Mouse (Mus musculus) gastrocnemius, adult 8-10 months (tissue): ENCODE data around the gene Klf13. TPM values are rescaled to one million over a fixed set of nuclear protein-coding genes. Genes with fewer than 3 reads are reported as not detected.

Experiments used
- DNase-seq, 2 experiments: peaks; one replicate each; pipeline ENCODE4 v3.0.0; 2022; ENCODE audit warnings: low spot score in 2 of 2
- total RNA-seq, 4 experiments: library from RNA; stranded (reverse); gene quantifications; 2 replicates each; pipeline ENCODE4 v1.2.4; 2022

The Klf13 gene
- total RNA-seq, 4 experiments from 2014 or later, result 35.8 to 65.5 (median 41.6) TPM

DNA sequence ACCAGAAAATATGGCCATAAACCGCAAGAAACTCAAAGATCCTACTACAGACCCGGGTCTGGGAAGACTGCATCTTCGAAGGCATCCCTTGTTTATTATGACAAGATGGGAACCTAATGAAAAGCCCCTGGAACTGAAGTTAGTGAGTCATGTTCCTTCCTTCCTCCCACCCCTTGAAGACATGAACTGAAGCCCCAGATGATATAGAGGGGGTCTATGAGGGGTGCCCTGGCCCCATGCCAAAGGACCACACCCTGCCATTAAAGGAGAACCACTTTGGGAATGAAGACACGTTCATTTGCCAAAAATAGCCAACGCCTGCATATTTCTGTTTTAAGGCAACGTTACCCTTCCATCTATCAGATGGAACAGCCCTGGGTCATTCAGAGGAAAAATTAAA is 50.0 kb downstream of the Klf13 start:
- DNase-seq, result no peak

DNA sequence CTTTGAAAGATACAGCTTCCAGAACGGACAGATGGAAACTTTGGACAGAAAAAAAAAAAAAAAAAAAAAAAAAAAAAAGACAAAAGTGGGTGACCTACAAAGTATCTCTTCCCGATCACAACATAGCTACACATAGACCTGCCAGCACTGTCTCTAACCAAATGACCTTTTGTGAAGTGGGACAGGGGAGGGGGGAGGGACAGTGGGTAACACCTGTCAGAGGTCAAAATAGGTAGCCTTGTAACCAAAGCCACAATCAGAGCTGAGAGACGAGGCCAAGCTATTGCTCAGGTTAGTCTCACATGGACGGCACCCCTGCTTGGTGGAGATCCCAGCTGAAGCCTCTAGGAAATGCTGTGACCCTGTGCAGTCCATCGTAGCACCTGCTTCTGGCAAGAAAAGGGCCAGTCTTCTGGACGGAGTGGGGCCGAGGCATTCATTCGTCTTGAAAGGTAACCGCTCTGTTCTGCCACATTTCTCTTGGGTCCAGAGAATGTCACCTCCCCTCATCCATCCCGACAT is 51.1 kb downstream of the Klf13 start:
- no peak for DNase-seq

DNA sequence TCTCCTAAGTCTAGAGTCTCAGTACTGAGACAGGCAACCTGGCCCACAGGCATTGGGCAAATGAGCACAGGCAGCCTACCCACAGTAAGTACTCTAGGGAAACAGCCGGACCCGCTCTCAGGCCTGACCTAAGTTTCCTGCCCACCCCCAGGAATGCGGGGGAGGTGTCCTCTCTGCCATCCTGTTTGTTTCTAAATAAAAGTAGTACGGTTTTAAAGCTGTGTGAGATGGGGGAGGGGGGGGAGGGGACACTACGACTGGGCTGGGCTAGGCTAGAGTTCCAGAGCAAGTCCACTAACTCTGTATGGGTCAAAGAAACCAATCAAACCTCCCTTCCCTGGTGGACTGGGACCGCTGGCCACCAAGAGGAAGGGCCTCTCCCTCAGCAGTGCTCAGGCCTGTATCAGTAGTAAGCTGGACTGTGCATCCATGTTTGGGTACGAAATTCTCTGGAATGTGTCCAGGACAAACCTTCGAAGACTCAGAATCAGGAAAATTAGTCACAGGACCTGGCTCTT is 51.6 kb downstream of the Klf13 start:
- no peak for DNase-seq

DNA sequence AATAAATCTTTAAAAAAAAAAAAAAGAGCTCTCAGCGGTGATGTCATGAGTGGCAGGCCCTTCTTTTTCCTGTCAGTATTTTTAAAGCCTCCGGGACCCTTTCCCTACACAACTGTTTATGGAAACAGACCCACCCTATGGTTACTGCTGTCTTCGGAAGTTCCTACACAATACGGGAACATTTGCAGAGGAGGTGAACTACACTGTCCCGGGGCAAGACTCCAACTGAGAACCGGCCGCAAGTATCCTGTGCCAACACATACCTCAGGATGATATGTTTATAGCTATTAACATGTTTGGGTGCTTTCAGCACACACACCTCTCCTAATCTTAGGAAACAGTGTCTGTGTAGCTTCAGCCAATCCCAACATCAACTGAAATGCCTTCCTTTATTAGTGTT is 53.7 kb downstream of the Klf13 start:
- DNase-seq, result no peak

DNA sequence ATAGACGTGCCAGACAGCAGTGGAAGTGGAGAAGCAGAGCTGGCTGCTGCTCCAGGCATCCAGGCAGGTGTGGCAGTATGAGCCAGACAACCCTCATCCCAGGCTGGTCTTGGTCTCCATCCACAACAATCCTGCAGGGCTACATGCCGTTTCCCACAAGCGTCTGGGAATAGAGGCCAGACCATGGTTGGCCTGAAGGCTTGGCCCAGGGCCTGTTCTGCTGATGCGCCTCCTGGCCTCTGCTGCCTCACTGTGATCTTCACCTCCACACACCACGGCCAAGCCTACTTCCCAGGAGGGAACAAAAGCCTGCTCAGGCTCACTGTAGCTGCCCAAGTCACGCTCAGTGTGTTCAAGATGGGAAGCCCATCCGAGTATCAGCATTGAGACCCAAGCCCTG is 56.0 kb downstream of the Klf13 start:
- DNase-seq, result no peak

DNA sequence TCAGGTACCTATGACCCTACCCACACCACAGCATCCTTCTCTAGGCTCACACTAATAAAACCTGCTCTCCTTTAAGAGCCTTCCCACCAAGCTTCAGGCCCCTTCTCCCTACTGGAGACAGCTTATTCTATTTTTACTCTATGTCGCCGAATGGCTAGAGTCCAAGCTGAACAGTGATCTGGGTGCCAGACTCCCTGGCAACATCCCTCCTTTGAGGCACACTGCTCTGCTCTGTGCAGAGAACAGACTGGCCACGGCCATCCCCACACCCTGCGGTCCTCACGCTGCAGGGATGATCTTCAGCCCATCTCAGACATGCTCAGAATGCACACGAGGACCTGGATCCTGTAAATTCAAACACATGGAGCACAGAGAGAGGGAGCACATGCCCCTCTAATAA is 59.1 kb downstream of the Klf13 start:
- DNase-seq, result peak in 1 of 2 experiments; percentile 57

DNA sequence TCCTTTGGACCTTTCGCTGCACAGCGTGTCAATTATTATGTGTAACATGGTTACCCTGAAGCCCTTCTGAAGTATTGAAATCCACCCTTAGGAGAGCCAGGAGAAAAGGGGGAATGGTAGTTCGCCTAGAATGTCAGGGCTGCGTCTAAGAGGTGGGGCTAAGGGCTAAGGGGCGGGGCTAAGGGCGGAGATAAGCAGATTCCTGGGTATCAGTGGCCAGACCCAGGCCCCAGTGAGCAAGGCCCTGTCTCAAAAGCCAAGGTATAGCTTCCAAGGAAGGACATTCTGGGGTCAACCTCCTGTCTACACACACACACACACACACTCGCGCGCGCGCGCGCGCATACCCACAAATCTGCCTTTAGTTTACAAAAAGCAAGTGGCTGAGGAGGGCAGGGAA is 61.1 kb downstream of the Klf13 start:
- no peak for DNase-seq

DNA sequence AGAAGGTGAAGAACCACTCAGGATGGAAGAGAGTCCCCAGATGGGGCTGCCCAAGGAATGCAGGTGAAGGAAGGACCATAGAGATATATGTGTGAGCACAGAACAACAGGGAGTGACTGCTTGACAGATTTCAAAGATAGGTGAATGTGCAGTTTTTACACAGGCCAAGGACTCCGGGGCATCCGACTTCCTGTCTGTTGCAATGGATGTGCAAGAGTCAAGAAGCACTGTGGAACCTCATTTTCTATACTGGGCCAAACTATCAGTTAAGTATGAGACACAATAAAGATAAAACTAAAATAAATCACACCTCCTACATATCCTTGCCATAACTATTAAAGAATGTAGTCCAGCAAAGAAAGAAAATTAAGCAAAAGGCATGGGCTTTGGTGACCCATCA is 62.1 kb downstream of the Klf13 start:
- no peak for DNase-seq

DNA sequence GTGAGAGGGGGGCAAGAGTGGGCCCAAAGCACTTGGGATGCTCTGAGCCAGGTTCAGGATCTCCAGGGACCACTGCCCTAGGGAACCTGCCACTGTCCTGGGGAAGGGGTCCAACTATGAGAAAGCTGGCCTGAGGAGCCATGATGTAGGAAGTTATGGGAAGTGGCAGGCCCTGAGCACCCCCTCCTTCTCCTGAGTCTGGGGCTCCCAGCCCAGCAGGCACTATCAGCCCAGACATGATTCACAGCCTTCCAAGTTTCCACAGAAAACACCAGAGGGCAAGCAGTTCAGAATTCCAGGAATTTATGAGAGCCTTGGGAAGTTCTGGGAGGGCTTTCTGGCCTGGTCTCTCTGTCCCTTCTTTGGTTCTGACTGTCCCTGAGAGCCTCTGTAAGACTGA is 63.0 kb downstream of the Klf13 start:
- no peak for DNase-seq

DNA sequence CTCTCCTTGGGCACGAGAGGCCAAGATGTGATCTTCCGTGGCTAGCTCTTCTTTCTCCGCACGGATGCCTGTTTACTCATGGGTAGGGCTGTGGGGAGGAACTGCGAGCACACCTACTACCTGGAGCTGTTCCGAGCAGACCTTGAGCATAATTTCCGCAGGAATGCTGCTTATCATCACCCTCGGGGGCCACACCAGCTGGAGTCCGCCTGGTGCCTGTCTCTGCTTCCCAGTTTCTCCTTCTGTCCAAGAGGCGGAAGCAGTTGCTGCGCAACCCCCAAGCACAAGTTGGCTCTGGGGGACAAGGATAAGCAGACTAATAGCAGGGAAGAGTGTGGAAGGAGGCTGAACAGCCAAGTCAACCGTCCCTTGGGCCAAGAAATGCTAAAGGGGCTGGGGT is 64.8 kb downstream of the Klf13 start:
- no peak for DNase-seq

DNA sequence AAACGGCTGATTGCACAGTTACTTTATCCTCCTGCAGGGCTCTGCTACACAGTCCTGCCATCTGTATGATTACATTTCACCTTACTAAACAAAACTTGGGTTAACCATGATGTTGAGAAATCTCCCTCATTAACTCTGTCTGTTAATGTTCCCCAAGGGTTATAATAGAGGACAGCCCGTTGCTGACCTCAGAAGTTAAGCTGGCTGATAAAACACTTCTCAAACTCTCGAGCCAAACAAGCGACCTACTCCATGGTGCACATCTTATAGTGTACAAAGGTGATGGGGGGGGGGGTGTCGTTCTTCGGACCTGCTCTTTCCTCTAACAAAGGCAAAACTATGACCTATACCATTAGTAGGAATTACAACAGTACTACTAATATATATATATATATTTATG is 67.0 kb downstream of the Klf13 start:
- no peak for DNase-seq

DNA sequence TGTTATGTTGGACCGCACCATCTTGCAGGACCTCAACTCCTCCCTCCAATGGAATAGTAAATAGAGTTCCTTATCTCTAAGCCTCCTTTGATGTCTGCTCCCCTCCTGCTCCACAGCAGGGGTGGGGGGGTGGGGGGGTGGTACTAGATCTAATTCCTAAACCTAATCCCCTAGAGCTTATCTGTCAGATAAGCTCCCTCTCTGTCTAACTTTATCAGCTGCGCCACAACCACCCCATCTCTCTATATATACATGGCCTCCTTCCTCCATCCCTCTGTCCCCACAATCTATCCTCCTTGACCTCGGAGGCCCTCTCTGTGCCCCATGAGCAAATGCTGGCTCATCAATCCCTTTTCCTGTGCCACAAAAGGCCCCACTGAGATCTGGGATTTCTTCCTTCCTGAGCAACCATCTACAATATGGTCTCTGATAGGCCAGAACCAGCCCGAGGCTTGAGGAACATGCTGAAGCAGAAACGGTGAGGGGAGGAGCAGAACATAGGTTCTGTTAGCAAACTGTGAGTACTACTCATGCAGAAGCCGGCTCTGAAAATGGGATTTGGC is 70.3 kb downstream of the Klf13 start:
- DNase-seq, result no peak

DNA sequence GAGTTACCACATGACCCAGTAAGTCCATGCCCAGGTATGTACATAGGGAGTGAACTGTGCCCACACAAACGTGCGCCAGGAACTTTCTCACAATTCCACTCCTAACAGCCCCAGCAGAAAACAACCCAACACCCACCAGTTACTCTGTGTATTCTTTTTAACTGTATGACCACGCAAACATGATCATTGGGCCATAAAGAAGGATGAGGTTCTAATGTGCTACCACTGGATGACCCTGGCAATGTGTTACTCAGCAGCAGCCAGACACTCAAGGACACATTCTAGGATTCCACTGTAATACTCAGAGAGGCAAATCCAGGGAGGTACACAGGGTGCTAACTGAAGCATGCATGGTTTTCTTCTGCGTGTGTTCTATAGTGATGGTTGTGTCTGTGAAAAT is 72.8 kb downstream of the Klf13 start:
- DNase-seq, result no peak

DNA sequence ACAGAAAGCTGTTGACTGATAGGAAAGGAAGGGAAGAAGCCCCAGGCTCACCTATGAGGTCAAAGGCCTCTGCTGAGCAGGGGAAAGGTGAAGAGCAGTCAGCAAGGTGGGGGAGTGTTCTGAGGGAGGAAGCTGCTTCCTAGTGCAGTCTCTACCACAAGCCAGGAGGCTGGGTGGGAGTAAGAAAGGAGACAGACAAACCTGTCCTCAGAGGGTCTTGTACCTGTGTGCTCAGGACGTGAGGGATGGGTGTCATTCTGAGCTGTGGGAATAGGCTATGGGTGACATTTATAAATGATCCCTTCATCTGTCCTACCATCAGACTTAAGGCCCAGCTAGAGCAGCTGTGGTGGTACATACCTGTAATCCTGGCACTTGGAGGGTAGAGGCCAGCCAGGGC is 75.7 kb downstream of the Klf13 start:
- no peak for DNase-seq

DNA sequence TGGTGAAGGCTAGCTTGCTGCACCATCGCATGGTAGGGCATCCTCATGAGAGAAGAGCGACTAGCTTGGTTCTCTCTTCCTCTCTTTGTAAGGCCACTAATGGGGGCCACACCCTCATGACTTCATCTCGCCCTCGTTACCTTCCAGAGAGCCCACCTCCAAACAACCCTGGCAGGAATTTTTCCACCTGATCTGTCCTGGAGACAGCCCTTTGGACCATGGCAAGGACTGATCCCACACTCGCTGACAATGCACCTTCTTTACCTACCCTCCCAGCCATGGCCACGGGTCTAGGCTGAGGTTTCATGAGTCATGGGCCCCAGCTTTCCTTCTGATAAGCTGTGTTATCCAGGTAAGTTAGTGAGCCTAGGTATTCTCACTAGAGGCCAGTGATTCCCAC is 77.6 kb downstream of the Klf13 start:
- no peak for DNase-seq

DNA sequence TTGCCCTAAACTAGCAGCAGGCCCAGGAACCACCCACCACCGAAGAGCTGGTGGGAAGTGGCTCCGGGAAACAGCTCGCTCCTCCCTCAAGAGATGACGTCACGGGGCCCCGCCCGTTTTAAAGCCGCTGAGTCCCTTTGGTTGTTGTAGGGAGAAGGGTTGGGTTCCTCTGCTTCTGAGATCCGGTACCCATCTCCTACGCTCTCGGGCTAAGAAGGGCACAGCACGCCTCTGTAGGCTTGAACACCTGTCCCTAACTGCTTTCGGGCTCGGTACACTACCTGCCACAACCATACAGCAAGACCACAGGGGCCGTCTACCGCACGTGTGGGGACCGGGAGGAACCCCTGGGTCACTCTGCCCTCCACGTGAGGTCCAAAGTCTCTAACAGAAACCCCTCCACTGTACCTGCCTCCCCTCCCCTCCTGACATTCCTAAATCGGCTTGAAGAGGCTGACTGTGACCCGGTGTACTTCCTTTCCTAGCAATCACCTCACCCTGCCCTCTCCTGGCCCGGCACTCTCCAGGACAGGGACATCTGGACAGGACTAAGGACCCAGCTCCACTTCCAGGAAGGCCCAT is 80.1 kb downstream of the Klf13 start:
- DNase-seq, result peak; percentile 86 to 89

DNA sequence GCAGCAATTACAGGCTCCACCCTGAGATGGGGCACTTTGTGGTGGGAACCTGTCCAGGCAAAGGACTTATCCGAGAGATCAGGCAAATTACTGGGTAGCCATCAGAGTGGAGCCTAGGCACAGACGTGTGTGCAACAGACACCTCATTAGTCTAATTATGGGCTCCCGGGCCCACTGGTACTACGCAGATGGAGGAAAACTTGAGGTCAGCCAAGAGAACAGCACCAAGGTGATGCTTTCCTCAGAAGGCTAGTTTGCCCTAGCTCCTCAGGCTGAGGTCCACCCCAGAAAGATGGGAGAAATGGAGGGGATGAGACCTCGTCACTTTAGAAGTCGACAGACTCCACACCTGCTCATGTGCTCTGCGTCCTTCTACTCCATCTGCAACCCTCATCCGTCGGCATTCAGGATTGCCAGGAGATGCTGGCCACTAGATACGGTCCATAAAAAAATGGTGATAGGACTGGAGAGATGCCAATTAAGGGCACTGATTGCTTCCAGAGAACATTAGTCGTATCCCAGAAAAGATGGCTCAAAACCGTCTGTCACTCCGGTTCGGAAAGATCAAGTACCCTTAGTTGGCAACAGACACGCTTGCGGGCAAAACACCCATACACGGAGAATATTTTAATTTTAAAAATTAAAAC is 80.8 kb downstream of the Klf13 start:
- no peak for DNase-seq

DNA sequence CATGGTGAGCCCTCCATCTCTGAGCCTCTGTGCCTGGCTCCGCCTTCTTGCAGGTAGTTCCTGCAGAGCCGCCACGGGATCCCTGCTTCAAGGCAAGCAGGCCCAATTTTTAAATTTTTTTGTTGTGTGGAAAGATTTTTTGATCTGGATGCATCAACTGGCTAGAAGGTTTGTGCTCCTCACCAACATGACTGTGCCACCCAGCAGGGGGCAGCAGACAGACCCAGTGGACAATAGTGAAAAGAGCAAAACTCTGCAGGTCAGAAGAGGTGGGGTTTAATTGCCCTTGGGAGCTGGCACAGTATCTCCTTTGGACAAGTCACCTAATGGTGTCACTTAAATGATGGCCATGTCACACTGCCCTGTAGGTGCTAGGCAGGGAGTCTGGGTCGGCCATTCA is 83.4 kb downstream of the Klf13 start:
- DNase-seq, result peak; percentile 80 to 81

DNA sequence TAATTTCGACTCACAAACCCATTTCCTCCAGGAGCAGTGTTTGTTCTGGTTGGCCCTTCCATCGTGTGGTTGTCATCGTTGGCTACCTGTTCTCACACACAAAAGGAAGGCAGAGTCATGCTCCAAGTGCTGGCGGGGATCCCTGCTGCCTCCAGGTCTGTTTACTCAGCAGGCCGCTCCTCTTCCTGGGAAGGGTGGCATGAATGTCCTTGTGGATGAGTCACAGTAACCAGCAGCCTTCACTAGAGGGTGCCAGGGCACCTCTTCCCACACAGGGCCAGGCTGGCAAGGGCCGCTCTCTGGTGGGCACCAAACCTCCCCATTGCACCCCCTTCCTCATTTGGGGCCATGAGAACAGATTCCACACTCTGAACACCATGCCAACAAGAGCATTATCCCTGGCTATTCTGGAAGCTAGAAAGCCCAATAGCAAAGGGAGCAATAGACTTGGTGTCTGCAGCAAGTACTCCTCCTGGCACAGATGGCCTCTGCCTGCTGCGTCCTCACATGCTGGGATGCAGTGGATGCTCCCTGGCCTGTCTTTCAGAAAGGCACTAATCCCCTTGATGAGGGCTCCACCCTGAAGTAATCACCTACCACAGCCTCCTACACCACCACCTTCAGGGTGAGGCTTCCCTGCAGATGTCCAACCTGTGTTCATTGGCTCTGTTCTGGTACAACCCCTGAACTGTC is 86.7 kb downstream of the Klf13 start:
- no peak for DNase-seq
